Mouse (Mus musculus): Measurements from ENCODE around the gene Nfatc2. TPM values are rescaled to one million over a fixed set of nuclear protein-coding genes. Genes with fewer than 3 reads are reported as not detected.

Nfatc2 gene
- polyA plus RNA-seq, 1 experiment from 2014 or later, result 0.25 TPM

- DNase-seq (ENCODE audit: low spot score), result no peak
- Histone ChIP-seq H3K27me3 (ENCODE audit: control insufficient read depth, insufficient read depth, low read length) (no peaks in the 10 kb centered on the region), H3K4me3 (ENCODE audit: low read depth, low read length) (no peak overlapping the region), H3K4me1 (replicated peaks; ENCODE audit: control insufficient read depth, insufficient read depth, low read length) (no peaks in the 10 kb centered on the region), H3K36me3 (ENCODE audit: control insufficient read depth, insufficient read depth, low read length) (no peaks in the 10 kb centered on the region), H3K4me2 (replicated peaks; ENCODE audit: low read depth, low read length) (no peak overlapping the region), H3K9ac (ENCODE audit: low read depth, low read length) (no peak overlapping the region), H3K9me3 (ENCODE audit: control insufficient read depth, low read length) (no peaks in the 10 kb centered on the region), H3K27ac (ENCODE audit: low read depth, low read length) (no peak overlapping the region)
- WGBS, result 40% methylated on average over 9 of the region's 9 CpGs
- ATAC-seq (ENCODE audit: low FRiP score), result no peak
These were observed 135.4 kb downstream of the Nfatc2 start for GRCm38 (mm10) chr2:168466066-168466465.

GRCm38 (mm10) chr2:168465646-168466045 lies 135.8 kb downstream of the Nfatc2 start:
- H3K9ac ChIP-seq (ENCODE audit: low read depth, low read length), result no peak overlapping the region
- H3K4me2 ChIP-seq (replicated peaks; ENCODE audit: low read depth, low read length), result no peak overlapping the region
- no peak overlapping the region for H3K4me3 ChIP-seq (ENCODE audit: low read depth, low read length)
- ATAC-seq (ENCODE audit: low FRiP score) (no peak), DNase-seq (ENCODE audit: low spot score) (no peak)
- H3K9me3 ChIP-seq (ENCODE audit: control insufficient read depth, low read length), result no peaks in the 10 kb centered on the region
- no peaks in the 10 kb centered on the region for H3K27me3 ChIP-seq (ENCODE audit: control insufficient read depth, insufficient read depth, low read length)
- WGBS, result 76% methylated on average over 5 of the region's 5 CpGs
- H3K4me1 ChIP-seq (replicated peaks; ENCODE audit: control insufficient read depth, insufficient read depth, low read length), result no peaks in the 10 kb centered on the region
- no peak overlapping the region for H3K27ac ChIP-seq (ENCODE audit: low read depth, low read length)
- H3K36me3 ChIP-seq (ENCODE audit: control insufficient read depth, insufficient read depth, low read length), result no peaks in the 10 kb centered on the region

GRCm38 (mm10) chr2:168461865-168462264 lies 139.6 kb downstream of the Nfatc2 start:
- ATAC-seq (ENCODE audit: low FRiP score), result no peak
- H3K36me3 ChIP-seq (ENCODE audit: control insufficient read depth, insufficient read depth, low read length), result no peaks in the 10 kb centered on the region
- H3K27ac ChIP-seq (ENCODE audit: low read depth, low read length), result no peak overlapping the region
- WGBS, result 75% methylated on average over 9 of the region's 9 CpGs
- H3K4me3 ChIP-seq (ENCODE audit: low read depth, low read length), result no peak overlapping the region
- no peak overlapping the region for H3K9ac ChIP-seq (ENCODE audit: low read depth, low read length)
- no peaks in the 10 kb centered on the region for H3K9me3 ChIP-seq (ENCODE audit: control insufficient read depth, low read length)
- DNase-seq (ENCODE audit: low spot score), result no peak
- H3K4me1 ChIP-seq (replicated peaks; ENCODE audit: control insufficient read depth, insufficient read depth, low read length), result no peaks in the 10 kb centered on the region
- no peak overlapping the region for H3K4me2 ChIP-seq (replicated peaks; ENCODE audit: low read depth, low read length)
- no peaks in the 10 kb centered on the region for H3K27me3 ChIP-seq (ENCODE audit: control insufficient read depth, insufficient read depth, low read length)

- Histone ChIP-seq H3K36me3 (ENCODE audit: control insufficient read depth, insufficient read depth, low read length) (no peaks in the 10 kb centered on the region), H3K4me3 (ENCODE audit: low read depth, low read length) (no peak overlapping the region), H3K4me2 (replicated peaks; ENCODE audit: low read depth, low read length) (no peak overlapping the region), H3K4me1 (replicated peaks; ENCODE audit: control insufficient read depth, insufficient read depth, low read length) (no peaks in the 10 kb centered on the region), H3K9ac (ENCODE audit: low read depth, low read length) (no peak overlapping the region), H3K9me3 (ENCODE audit: control insufficient read depth, low read length) (no peaks in the 10 kb centered on the region), H3K27ac (ENCODE audit: low read depth, low read length) (no peak overlapping the region), H3K27me3 (ENCODE audit: control insufficient read depth, insufficient read depth, low read length) (no peaks in the 10 kb centered on the region)
- ATAC-seq (ENCODE audit: low FRiP score) (no peak), DNase-seq (ENCODE audit: low spot score) (no peak)
- 71% methylated on average over 5 of the region's 5 CpGs for WGBS
These were observed 141.8 kb downstream of the Nfatc2 start for GRCm38 (mm10) chr2:168459627-168460026.

GRCm38 (mm10) chr2:168458583-168458982 lies 142.9 kb downstream of the Nfatc2 start:
- ATAC-seq (ENCODE audit: low FRiP score) (no peak), DNase-seq (ENCODE audit: low spot score) (no peak)
- Histone ChIP-seq H3K9me3 (ENCODE audit: control insufficient read depth, low read length) (no peaks in the 10 kb centered on the region), H3K4me3 (ENCODE audit: low read depth, low read length) (no peak overlapping the region), H3K27me3 (ENCODE audit: control insufficient read depth, insufficient read depth, low read length) (no peaks in the 10 kb centered on the region), H3K36me3 (ENCODE audit: control insufficient read depth, insufficient read depth, low read length) (no peaks in the 10 kb centered on the region), H3K27ac (ENCODE audit: low read depth, low read length) (no peak overlapping the region), H3K4me2 (replicated peaks; ENCODE audit: low read depth, low read length) (no peak overlapping the region), H3K9ac (ENCODE audit: low read depth, low read length) (no peak overlapping the region), H3K4me1 (replicated peaks; ENCODE audit: control insufficient read depth, insufficient read depth, low read length) (no peaks in the 10 kb centered on the region)
- 90% methylated on average over 9 of the region's 9 CpGs for WGBS

GRCm38 (mm10) chr2:168451714-168452708 lies 149.4 kb downstream of the Nfatc2 start:
- WGBS, result 61% methylated on average over 30 of the region's 30 CpGs
- no peak overlapping the region for H3K9ac ChIP-seq (ENCODE audit: low read depth, low read length)
- no peak overlapping the region for H3K4me3 ChIP-seq (ENCODE audit: low read depth, low read length)
- H3K27ac ChIP-seq (ENCODE audit: low read depth, low read length), result no peak overlapping the region
- H3K4me2 ChIP-seq (replicated peaks; ENCODE audit: low read depth, low read length), result no peak overlapping the region
- ATAC-seq (ENCODE audit: low FRiP score) (no peak), DNase-seq (ENCODE audit: low spot score) (no peak)
- no peaks in the 10 kb centered on the region for H3K9me3 ChIP-seq (ENCODE audit: control insufficient read depth, low read length)
- H3K36me3 ChIP-seq (ENCODE audit: control insufficient read depth, insufficient read depth, low read length), result no peaks in the 10 kb centered on the region
- H3K27me3 ChIP-seq (ENCODE audit: control insufficient read depth, insufficient read depth, low read length), result no peaks in the 10 kb centered on the region
- no peaks in the 10 kb centered on the region; the same call in none of the 2 replicates for H3K4me1 ChIP-seq (replicated peaks; ENCODE audit: control insufficient read depth, insufficient read depth, low read length)

GRCm38 (mm10) chr2:168450977-168451376 lies 150.5 kb downstream of the Nfatc2 start:
- peak; percentile 82 for DNase-seq (ENCODE audit: low spot score)
- Histone ChIP-seq H3K27ac (ENCODE audit: low read depth, low read length) (no peak overlapping the region), H3K4me1 (replicated peaks; ENCODE audit: control insufficient read depth, insufficient read depth, low read length) (no peaks in the 10 kb centered on the region; the same call in none of the 2 replicates), H3K9ac (ENCODE audit: low read depth, low read length) (no peak overlapping the region), H3K4me3 (ENCODE audit: low read depth, low read length) (no peak overlapping the region), H3K27me3 (ENCODE audit: control insufficient read depth, insufficient read depth, low read length) (0 out of 2 replicates have a peak, but pooled peaks cover under 1% of the 10 kb centered on the region), H3K9me3 (ENCODE audit: control insufficient read depth, low read length) (no peaks in the 10 kb centered on the region), H3K36me3 (ENCODE audit: control insufficient read depth, insufficient read depth, low read length) (no peaks in the 10 kb centered on the region), H3K4me2 (replicated peaks; ENCODE audit: low read depth, low read length) (no peak overlapping the region)
- ATAC-seq (ENCODE audit: low FRiP score), result no peak
- WGBS, result 8% methylated on average over 3 of the region's 3 CpGs

GRCm38 (mm10) chr2:168448054-168448453 lies 153.4 kb downstream of the Nfatc2 start:
- Histone ChIP-seq H3K36me3 (ENCODE audit: control insufficient read depth, insufficient read depth, low read length) (no peaks in the 10 kb centered on the region), H3K9ac (ENCODE audit: low read depth, low read length) (no peak overlapping the region), H3K4me3 (ENCODE audit: low read depth, low read length) (no peak overlapping the region), H3K27me3 (ENCODE audit: control insufficient read depth, insufficient read depth, low read length) (0 out of 2 replicates have a peak, but pooled peaks cover 2% of the 10 kb centered on the region), H3K9me3 (ENCODE audit: control insufficient read depth, low read length) (no peaks in the 10 kb centered on the region), H3K27ac (ENCODE audit: low read depth, low read length) (no peak overlapping the region), H3K4me2 (replicated peaks; ENCODE audit: low read depth, low read length) (no peak overlapping the region), H3K4me1 (replicated peaks; ENCODE audit: control insufficient read depth, insufficient read depth, low read length) (no peaks in the 10 kb centered on the region; the same call in none of the 2 replicates)
- ATAC-seq (ENCODE audit: low FRiP score) (no peak), DNase-seq (ENCODE audit: low spot score) (no peak)
- WGBS, result 63% methylated on average over 5 of the region's 5 CpGs

GRCm38 (mm10) chr2:168447601-168448000 lies 153.9 kb downstream of the Nfatc2 start:
- Histone ChIP-seq H3K9ac (ENCODE audit: low read depth, low read length) (no peak overlapping the region), H3K4me2 (replicated peaks; ENCODE audit: low read depth, low read length) (no peak overlapping the region), H3K27ac (ENCODE audit: low read depth, low read length) (no peak overlapping the region), H3K4me1 (replicated peaks; ENCODE audit: control insufficient read depth, insufficient read depth, low read length) (no peaks in the 10 kb centered on the region; the same call in none of the 2 replicates), H3K9me3 (ENCODE audit: control insufficient read depth, low read length) (no peaks in the 10 kb centered on the region), H3K27me3 (ENCODE audit: control insufficient read depth, insufficient read depth, low read length) (0 out of 2 replicates have a peak, but pooled peaks cover 2% of the 10 kb centered on the region), H3K4me3 (ENCODE audit: low read depth, low read length) (no peak overlapping the region), H3K36me3 (ENCODE audit: control insufficient read depth, insufficient read depth, low read length) (no peaks in the 10 kb centered on the region)
- WGBS, result 21% methylated on average over 4 of the region's 4 CpGs
- DNase-seq (ENCODE audit: low spot score) (no peak), ATAC-seq (ENCODE audit: low FRiP score) (no peak)
